Mouse (Mus musculus): ENCODE results near the gene Sumo2. TPM values are rescaled to one million over a fixed set of nuclear protein-coding genes. Genes with fewer than 3 reads are reported as not detected.

Sumo2 gene
- polyA plus RNA-seq, 1 experiment from 2014 or later, result 712 TPM

Other genes starting within 250 kb of the Sumo2 start
- 0.89 and 1.2 TPM in 2 replicates for gene Fads6, start 238.6 kb downstream of the Sumo2 start, polyA plus RNA-seq (2014; fragmentation: Nextera tagmentation; extraction: Ambion mirVana)
- not detected in 2 replicates for gene Otop2, start 229.1 kb downstream of the Sumo2 start, polyA plus RNA-seq (2014; fragmentation: Nextera tagmentation; extraction: Ambion mirVana)
- 0.06 and 0.17 TPM in 2 replicates for gene Ush1g, start 214.2 kb downstream of the Sumo2 start, polyA plus RNA-seq (2014; fragmentation: Nextera tagmentation; extraction: Ambion mirVana)
- not detected in 2 replicates for gene Otop3, start 201.5 kb downstream of the Sumo2 start, polyA plus RNA-seq (2014; fragmentation: Nextera tagmentation; extraction: Ambion mirVana)
- 6.2 and 7.8 TPM in 2 replicates for gene Hid1, start 168.5 kb downstream of the Sumo2 start, polyA plus RNA-seq (2014; fragmentation: Nextera tagmentation; extraction: Ambion mirVana)
- 6.2 and 7.8 TPM in 2 replicates for gene Cdr2l, start 154.4 kb downstream of the Sumo2 start, polyA plus RNA-seq (2014; fragmentation: Nextera tagmentation; extraction: Ambion mirVana)
- gene Mrpl58, start 132.5 kb downstream of the Sumo2 start, polyA plus RNA-seq (2014; fragmentation: Nextera tagmentation; extraction: Ambion mirVana), result 163 and 177 TPM in 2 replicates
- 1,505 and 1,518 TPM in 2 replicates for gene Atp5h, start 116.3 kb downstream of the Sumo2 start, polyA plus RNA-seq (2014; fragmentation: Nextera tagmentation; extraction: Ambion mirVana)
- 12.0 and 12.7 TPM in 2 replicates for gene Kctd2, start 116.1 kb downstream of the Sumo2 start, polyA plus RNA-seq (2014; fragmentation: Nextera tagmentation; extraction: Ambion mirVana)
- 0.26 TPM in 1 of 2 replicates, not detected in the other for gene Trim80, start 95.7 kb downstream of the Sumo2 start, polyA plus RNA-seq (2014; fragmentation: Nextera tagmentation; extraction: Ambion mirVana)
- not detected in 2 replicates for gene Slc16a5, start 73.8 kb downstream of the Sumo2 start, polyA plus RNA-seq (2014; fragmentation: Nextera tagmentation; extraction: Ambion mirVana)
- gene Armc7, start 60.6 kb downstream of the Sumo2 start, polyA plus RNA-seq (2014; fragmentation: Nextera tagmentation; extraction: Ambion mirVana), result 5.1 and 5.7 TPM in 2 replicates
- gene Nt5c, start 44.4 kb downstream of the Sumo2 start, polyA plus RNA-seq (2014; fragmentation: Nextera tagmentation; extraction: Ambion mirVana), result 70.5 and 76.3 TPM in 2 replicates
- gene Jpt1, start 21.9 kb downstream of the Sumo2 start, polyA plus RNA-seq (2014; fragmentation: Nextera tagmentation; extraction: Ambion mirVana), result 434 and 457 TPM in 2 replicates
- gene Nup85, start 28.2 kb upstream of the Sumo2 start, polyA plus RNA-seq (2014; fragmentation: Nextera tagmentation; extraction: Ambion mirVana), result 131 and 133 TPM in 2 replicates
- 97.7 and 104 TPM in 2 replicates for gene Mrps7, start 67.6 kb upstream of the Sumo2 start, polyA plus RNA-seq (2014; fragmentation: Nextera tagmentation; extraction: Ambion mirVana)
- gene Gga3, start 67.8 kb upstream of the Sumo2 start, polyA plus RNA-seq (2014; fragmentation: Nextera tagmentation; extraction: Ambion mirVana), result 17.9 and 21.0 TPM in 2 replicates
- 22.7 TPM in 2 replicates for gene Mif4gd, start 76.7 kb upstream of the Sumo2 start, polyA plus RNA-seq (2014; fragmentation: Nextera tagmentation; extraction: Ambion mirVana)
- gene Slc25a19, start 92.0 kb upstream of the Sumo2 start, polyA plus RNA-seq (2014; fragmentation: Nextera tagmentation; extraction: Ambion mirVana), result 35.6 and 35.7 TPM in 2 replicates
- 42.7 and 56.3 TPM in 2 replicates for gene Grb2, start 172.3 kb upstream of the Sumo2 start, polyA plus RNA-seq (2014; fragmentation: Nextera tagmentation; extraction: Ambion mirVana)
- gene Tmem94, start 229.2 kb upstream of the Sumo2 start, polyA plus RNA-seq (2014; fragmentation: Nextera tagmentation; extraction: Ambion mirVana), result 22.9 and 25.1 TPM in 2 replicates

Data from heart, embryonic 11.5 days (tissue).